Mouse (Mus musculus) limb, embryonic 11.5 days (tissue): ENCODE data around the gene Slc50a1. TPM values are rescaled to one million over a fixed set of nuclear protein-coding genes. Genes with fewer than 3 reads are reported as not detected.

Experiments used
- ATAC-seq: fragments of 200-750 bp; cut with Nextera tagmentation; 2 replicates; pipeline ENCODE4 v1.8.0; 2017; ENCODE audit warnings: low read depth; ENCODE audit not compliant: insufficient number of reproducible peaks, low FRiP score, low TSS enrichment
- DNase-seq: peaks from one replicate; pipeline ENCODE4 v3.0.0-alpha.2; 2015; ENCODE audit warnings: low spot score
- H3K27ac ChIP-seq: fragments of 300-500 bp; sonication (generic); replicated peaks from 2 replicates; pipeline ENCODE4 v1.5.1; 2014; ENCODE audit warnings: low read depth, mild to moderate bottlenecking, low read length
- H3K27me3 ChIP-seq: fragments of 300-500 bp; sonication (generic); 2 replicates; pipeline ENCODE4 v1.6.1; 2014; ENCODE audit warnings: mild to moderate bottlenecking, low read length, mixed read lengths; ENCODE audit not compliant: control insufficient read depth, insufficient read depth
- H3K36me3 ChIP-seq: fragments of 300-500 bp; sonication (generic); 2 replicates; pipeline ENCODE4 v1.6.1; 2014; ENCODE audit warnings: mild to moderate bottlenecking, low read length, moderate library complexity, mixed read lengths; ENCODE audit not compliant: control insufficient read depth, insufficient read depth
- H3K4me1 ChIP-seq: fragments of 300-500 bp; sonication (generic); 2 replicates; pipeline ENCODE4 v1.6.1; 2014; ENCODE audit warnings: low read length, mixed read lengths; ENCODE audit not compliant: control insufficient read depth, insufficient read depth
- H3K4me2 ChIP-seq: fragments of 300-500 bp; sonication (generic); 2 replicates; pipeline ENCODE4 v1.6.1; 2014; ENCODE audit warnings: low read depth, mild to moderate bottlenecking, moderate library complexity; ENCODE audit not compliant: severe bottlenecking
- H3K4me3 ChIP-seq: fragments of 300-500 bp; sonication (generic); 2 replicates; pipeline ENCODE4 v1.5.1; 2014; ENCODE audit warnings: low read depth, low read length
- H3K9ac ChIP-seq: fragments of 300-500 bp; sonication (generic); 2 replicates; pipeline ENCODE4 v1.6.1; 2014; ENCODE audit warnings: mild to moderate bottlenecking, low read length
- H3K9me3 ChIP-seq: fragments of 300-500 bp; sonication (generic); 2 replicates; pipeline ENCODE4 v1.6.1; 2016; ENCODE audit warnings: low read length; ENCODE audit not compliant: control insufficient read depth
- WGBS: fragments of 180-500 bp; shearing (Covaris S2); extraction: QIAGEN DNeasy Blood & Tissue Kit; methylation state at CpG from one replicate; pipeline ENCODE4 v1.1.7; 2014; 5-methylcytosine and 5-hydroxymethylcytosine counted together
- polyA plus RNA-seq: library from polyadenylated mRNA; unstranded; fragments of >200 nt; fragmentation: Nextera tagmentation; extraction: Ambion mirVana; gene quantifications from 2 replicates; pipeline ENCODE4 v1.2.1, GENCODE M21; 2014

Slc50a1 gene
- polyA plus RNA-seq, 1 experiment from 2014 or later = 46.4 TPM

DNA sequence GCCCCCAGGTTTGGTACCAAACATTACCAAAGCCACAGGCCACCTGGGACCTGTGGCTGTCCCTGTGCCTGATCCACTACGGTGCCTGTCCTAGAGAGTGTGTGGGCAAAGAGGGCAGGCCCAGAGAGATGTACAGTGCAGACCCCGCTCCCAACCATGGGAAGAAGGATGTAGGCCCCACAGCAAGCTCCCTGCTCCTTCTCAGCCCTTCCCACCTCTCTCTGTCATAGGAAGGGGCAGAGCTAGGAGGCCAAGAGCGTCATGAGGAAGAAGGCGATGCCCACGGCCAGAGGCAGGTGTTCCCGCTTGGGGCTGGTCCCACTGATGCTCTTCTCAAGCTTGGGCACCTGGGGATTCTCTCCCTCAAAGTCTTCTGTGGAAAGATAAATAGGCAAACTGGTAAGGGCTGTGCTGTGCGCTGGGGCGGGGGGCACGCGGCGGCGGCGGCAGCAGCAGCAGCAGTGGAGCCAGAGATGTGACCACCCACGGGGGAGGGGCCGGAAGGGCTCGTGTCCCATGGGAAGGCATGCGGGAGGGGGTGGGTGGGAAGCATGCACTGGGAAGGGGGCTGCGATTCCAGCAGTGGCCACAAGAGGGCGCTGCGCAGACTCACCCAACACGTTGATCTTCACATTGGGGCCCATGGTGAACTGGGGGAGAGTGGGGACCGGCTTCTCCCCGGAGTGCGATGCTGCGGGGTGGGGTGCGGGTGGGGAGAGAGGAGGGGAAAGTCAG lies 45.0 kb upstream of the Slc50a1 start:
- peaks cover 20% of the 10 kb centered on the region for H3K27me3 ChIP-seq
- ATAC-seq = 0 out of 2 replicates have a peak, but pooled peaks have one; percentile 3

DNA sequence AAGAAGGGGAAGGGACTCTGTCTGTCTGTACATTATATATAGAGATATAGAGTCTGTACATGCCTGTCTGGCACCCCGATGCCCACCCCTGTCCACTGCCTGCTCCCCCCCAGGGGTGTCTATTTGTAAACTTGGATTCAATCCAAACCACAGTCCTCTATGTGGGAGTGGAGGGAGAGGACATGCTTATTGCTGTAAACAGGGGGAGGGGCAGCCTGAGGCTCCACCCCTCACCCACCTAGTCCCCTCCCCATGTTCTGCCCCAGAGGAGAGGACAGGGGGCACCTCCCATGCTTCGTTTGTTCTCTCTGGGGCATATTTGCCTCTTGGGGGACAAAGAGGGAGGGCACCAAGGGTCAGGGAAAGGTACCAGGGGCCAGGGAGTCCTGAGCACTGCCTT lies 44.4 kb upstream of the Slc50a1 start:
- Histone ChIP-seq H3K36me3 (no peaks in the 10 kb centered on the region), H3K4me1 (peaks cover 36% of the 10 kb centered on the region), H3K9me3 (0 out of 2 replicates have a peak, but pooled peaks cover 3% of the 10 kb centered on the region), H3K4me3 (no peak overlapping the region), H3K27ac (no peak overlapping the region), H3K27me3 (peaks cover 16% of the 10 kb centered on the region), H3K9ac (peak overlapping the region; percentile 17; the same call in 1 of the 2 replicates), H3K4me2 (peak overlapping the region; percentile 50; the same call in 1 of the 2 replicates)
- ATAC-seq (0 out of 2 replicates have a peak, but pooled peaks have one; percentile 1), DNase-seq (no peak)
- 49% methylated on average over 2 of the region's 2 CpGs for WGBS

More for the DNA sequence above, 45.0 kb upstream of the Slc50a1 start:
- 0 out of 2 replicates have a peak, but pooled peaks cover 3% of the 10 kb centered on the region for H3K9me3 ChIP-seq
- DNase-seq = peak; percentile 94
- peak overlapping the region; percentile 17; the same call in 1 of the 2 replicates for H3K9ac ChIP-seq
- peak overlapping the region; percentile 50 for H3K4me2 ChIP-seq
- H3K4me1 ChIP-seq = peaks cover 42% of the 10 kb centered on the region
- H3K4me3 ChIP-seq = peak overlapping the region; percentile 21
- H3K27ac ChIP-seq = no peak overlapping the region
- no peaks in the 10 kb centered on the region for H3K36me3 ChIP-seq
- WGBS = 8% methylated on average over 23 of the region's 26 CpGs

DNA sequence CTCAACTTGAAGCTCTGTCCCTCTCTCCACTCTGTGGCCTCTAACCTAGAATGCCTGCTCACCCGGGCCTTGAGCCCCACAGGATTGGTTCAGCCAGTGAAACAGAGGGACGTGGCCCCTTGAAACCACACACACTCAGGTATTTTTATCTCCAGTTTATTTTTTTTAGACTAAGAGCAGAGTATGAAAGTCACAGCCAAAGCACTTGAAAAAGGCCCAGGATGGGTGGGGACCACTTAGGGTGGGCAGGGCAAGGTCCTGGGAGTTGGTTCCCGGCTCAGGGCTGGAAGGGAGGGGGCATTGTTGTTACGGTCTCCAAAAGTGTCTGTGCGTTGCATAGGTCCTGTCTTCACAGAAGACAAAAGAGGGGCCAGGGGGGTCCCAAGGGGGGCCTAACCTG lies 44.0 kb upstream of the Slc50a1 start:
- H3K4me3 ChIP-seq = no peak overlapping the region
- peaks cover 32% of the 10 kb centered on the region for H3K4me1 ChIP-seq
- DNase-seq (no peak), ATAC-seq (no peak)
- H3K36me3 ChIP-seq = no peaks in the 10 kb centered on the region
- H3K27me3 ChIP-seq = peaks cover 12% of the 10 kb centered on the region
- H3K4me2 ChIP-seq = no peak overlapping the region
- 0 out of 2 replicates have a peak overlapping the region, but pooled peaks have one; percentile 14 for H3K27ac ChIP-seq
- 80% methylated on average over 5 of the region's 5 CpGs for WGBS
- H3K9me3 ChIP-seq = 0 out of 2 replicates have a peak, but pooled peaks cover 3% of the 10 kb centered on the region
- no peak overlapping the region for H3K9ac ChIP-seq

DNA sequence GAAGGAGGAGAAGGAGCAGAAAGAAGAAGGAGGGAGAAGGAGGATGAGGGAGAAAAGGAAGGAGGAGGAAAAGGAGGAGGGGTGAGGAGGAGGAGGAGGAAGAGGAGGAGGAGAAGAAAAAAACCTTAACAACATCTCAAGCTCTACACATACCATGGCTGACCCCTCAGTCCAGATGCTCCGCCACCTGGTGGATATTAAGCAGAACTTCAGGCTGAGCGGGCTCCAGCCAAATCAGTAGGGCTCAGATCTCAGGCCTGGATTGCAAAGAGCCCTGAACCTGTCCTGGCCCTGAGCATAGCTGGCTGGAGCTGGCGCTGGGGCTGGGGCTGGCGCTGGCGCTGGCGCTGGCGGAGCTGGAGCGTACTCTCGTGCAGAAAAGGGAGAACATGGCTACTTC lies 37.7 kb upstream of the Slc50a1 start:
- H3K4me3 ChIP-seq = no peak overlapping the region
- H3K36me3 ChIP-seq = no peaks in the 10 kb centered on the region
- ATAC-seq = peak; percentile 63
- H3K9me3 ChIP-seq = 0 out of 2 replicates have a peak, but pooled peaks cover 3% of the 10 kb centered on the region
- 0 out of 2 replicates have a peak overlapping the region, but pooled peaks have one; percentile 4 for H3K4me2 ChIP-seq
- H3K27me3 ChIP-seq = no peaks in the 10 kb centered on the region
- no peaks in the 10 kb centered on the region for H3K4me1 ChIP-seq
- 1% methylated on average over 9 of the region's 9 CpGs for WGBS
- H3K27ac ChIP-seq = no peak overlapping the region
- no peak overlapping the region for H3K9ac ChIP-seq
- DNase-seq = peak; percentile 89

DNA sequence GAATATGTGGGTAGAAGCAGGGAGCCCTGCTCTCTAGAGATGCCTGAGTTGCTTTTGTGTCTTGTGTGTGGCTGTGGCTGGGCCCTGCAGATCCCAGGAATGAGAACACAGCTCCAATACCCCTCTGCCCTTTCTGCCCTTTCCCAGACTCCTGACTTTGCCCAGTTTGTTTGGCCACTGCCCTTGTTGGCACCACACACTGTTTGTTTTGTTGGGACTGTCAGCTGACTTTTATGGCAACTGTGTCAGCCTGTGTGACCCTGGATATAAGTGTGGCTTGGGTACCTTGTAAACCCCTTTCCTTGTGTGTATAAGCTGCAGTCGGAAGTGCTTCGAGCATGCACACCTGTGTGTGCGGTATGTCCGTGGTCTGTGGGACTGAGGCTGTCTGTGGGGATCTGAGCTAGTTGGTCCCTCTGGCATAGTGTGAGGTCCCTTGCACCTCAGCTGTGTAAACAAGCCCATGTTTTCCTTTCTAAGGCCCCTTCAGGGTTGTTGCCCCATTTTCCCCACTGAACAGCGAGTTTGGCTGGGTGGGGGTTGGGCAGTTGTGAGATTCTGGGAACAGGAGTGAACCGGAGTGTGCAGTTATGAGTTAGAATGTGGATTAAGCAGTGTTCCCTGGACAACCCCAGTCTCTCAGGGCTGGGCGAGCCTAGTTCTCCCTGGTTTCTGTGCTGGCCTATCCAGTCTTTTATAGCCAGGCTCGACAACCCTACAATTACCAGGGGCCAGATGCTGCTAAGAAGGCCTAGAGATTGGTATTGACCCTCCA lies 35.4 kb upstream of the Slc50a1 start:
- no peak for ATAC-seq
- Histone ChIP-seq H3K4me3 (no peak overlapping the region), H3K9me3 (no peaks in the 10 kb centered on the region), H3K27me3 (no peaks in the 10 kb centered on the region), H3K9ac (no peak overlapping the region), H3K4me2 (no peak overlapping the region), H3K27ac (no peak overlapping the region), H3K36me3 (no peaks in the 10 kb centered on the region), H3K4me1 (no peaks in the 10 kb centered on the region)
- 61% methylated on average over 8 of the region's 8 CpGs for WGBS
- no peak for DNase-seq

DNA sequence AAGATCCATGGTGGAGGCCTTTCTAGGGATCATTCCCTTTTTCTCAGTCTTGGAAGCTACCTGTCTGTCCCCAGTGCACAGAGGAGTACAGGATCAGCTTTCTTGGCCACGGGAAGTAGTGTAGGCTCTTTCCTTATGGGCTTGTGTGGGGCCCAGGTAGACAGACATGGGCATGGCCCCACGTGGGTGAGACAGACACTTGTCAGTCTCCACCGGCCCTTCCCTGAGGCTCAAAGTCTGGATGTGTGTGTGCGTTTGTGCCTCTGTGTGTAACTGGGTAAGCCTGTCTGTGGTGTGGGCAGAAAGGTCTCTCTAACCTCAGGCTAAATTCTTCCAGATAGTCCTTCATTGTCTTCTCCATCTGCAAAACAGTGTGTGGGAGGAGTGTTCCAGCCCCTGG lies 34.7 kb upstream of the Slc50a1 start:
- ATAC-seq (no peak), DNase-seq (no peak)
- H3K4me1 ChIP-seq = no peaks in the 10 kb centered on the region
- H3K27ac ChIP-seq = no peak overlapping the region
- no peak overlapping the region for H3K4me2 ChIP-seq
- H3K9ac ChIP-seq = no peak overlapping the region
- WGBS = 80% methylated on average over 4 of the region's 4 CpGs
- no peaks in the 10 kb centered on the region for H3K27me3 ChIP-seq
- no peaks in the 10 kb centered on the region for H3K9me3 ChIP-seq
- no peak overlapping the region for H3K4me3 ChIP-seq
- H3K36me3 ChIP-seq = no peaks in the 10 kb centered on the region

DNA sequence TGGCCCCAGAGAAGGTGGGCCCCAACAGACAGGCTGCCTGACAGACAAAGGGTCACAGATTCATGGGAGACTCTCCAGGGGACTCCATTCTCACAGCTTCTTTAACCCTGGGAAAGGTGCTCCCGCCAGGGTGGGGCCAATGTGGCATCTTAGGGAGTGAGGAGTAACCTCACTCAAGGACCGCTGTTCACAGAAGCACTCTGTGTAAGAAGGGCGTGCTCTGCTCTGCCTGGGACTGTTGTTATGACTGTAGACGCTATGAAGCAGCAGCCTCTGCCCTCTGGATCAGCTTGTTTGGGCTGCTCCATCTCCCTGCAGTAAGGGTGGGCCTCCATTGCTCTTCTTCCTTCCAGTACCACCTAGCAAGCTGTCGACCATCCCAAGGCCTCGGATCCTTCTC lies 34.1 kb upstream of the Slc50a1 start:
- no peak overlapping the region for H3K4me3 ChIP-seq
- no peaks in the 10 kb centered on the region for H3K27me3 ChIP-seq
- DNase-seq (no peak), ATAC-seq (no peak)
- H3K27ac ChIP-seq = no peak overlapping the region
- no peak overlapping the region for H3K4me2 ChIP-seq
- H3K4me1 ChIP-seq = no peaks in the 10 kb centered on the region
- no peak overlapping the region for H3K9ac ChIP-seq
- H3K36me3 ChIP-seq = no peaks in the 10 kb centered on the region
- WGBS = 61% methylated on average over 6 of the region's 6 CpGs
- no peaks in the 10 kb centered on the region for H3K9me3 ChIP-seq

DNA sequence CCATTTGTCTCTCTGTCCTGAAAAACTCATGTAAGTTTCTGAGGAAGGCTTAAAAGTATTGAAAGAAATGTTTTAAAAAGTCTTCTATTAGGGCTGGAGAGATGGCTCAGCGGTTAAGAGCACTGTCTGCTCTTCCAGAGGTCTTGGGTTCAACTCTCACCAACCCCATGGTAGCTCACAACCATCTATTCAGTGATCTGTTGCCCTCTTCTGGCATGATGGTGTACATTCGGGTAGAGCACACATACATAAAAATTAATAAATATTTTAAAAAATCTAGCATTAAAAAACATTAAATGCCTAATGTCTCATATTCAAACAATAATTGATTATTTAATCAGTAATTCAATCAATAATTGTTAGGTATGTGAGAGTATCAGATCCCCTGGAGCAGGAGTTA lies 30.1 kb upstream of the Slc50a1 start:
- no peaks in the 10 kb centered on the region for H3K36me3 ChIP-seq
- ATAC-seq (no peak), DNase-seq (no peak)
- no peak overlapping the region for H3K4me2 ChIP-seq
- whole genome bisulfite sequencing = 76% methylated on average over 2 of the region's 2 CpGs
- no peaks in the 10 kb centered on the region for H3K27me3 ChIP-seq
- H3K9me3 ChIP-seq = no peaks in the 10 kb centered on the region
- no peak overlapping the region for H3K9ac ChIP-seq
- no peak overlapping the region for H3K27ac ChIP-seq
- no peaks in the 10 kb centered on the region for H3K4me1 ChIP-seq
- H3K4me3 ChIP-seq = no peak overlapping the region
